Comparison of ENCODE assay signal across 8 mouse cellular contexts in genomic region chr8:107056973-107057369, GRCm38 (mm10). TPM values are rescaled to one million over a fixed set of nuclear protein-coding genes. Genes with fewer than 3 reads are reported as not detected.
A peak's percentile ranks its signal among the peaks of the same experiment; 100 is the strongest.
DNase-seq lines count a peak whose midpoint lies in the region; ATAC-seq and TF ChIP-seq lines count a peak whose summit lies in the region.

No protein-coding gene starts in this region.

- peaks cover 4 to 19% of the 10 kb centered on the region in 2 experiments; a peak in 3 of 4 replicates for H3K4me1 ChIP-seq in heart, embryonic 14.5 days (ENCODE audit: control insufficient read depth in 2 of 2, insufficient read depth in 2 of 2, low read length in 2 of 2)
- peaks cover 2 to 7% of the 10 kb centered on the region in 2 experiments; a peak in 3 of 4 replicates for H3K4me1 ChIP-seq in ES-E14 (ENCODE audit: control insufficient read depth in 2 of 2, insufficient read depth in 2 of 2, low read length in 2 of 2, poor library complexity in 1 of 2)
- H3K4me1 ChIP-seq in forebrain, embryonic 13.5 days: peaks cover 24% of the 10 kb centered on the region
- peaks cover 11 to 12% of the 10 kb centered on the region in 2 experiments; a peak in 2 of 4 replicates for H3K4me1 ChIP-seq in liver, embryonic 14.5 days (replicated peaks; ENCODE audit: control insufficient read depth in 2 of 2, insufficient read depth in 2 of 2, low read length in 1 of 2)

- peak overlapping the region; percentile 98 for H3K4me2 ChIP-seq in heart, embryonic 14.5 days (ENCODE audit: low read length)
- H3K4me2 ChIP-seq in forebrain, embryonic 13.5 days: peak overlapping the region; percentile 99
- H3K4me2 ChIP-seq in liver, embryonic 14.5 days (ENCODE audit: low read depth): peak overlapping the region; percentile 93

- no peaks in the 10 kb centered on the region for H3K9me3 ChIP-seq in heart, embryonic 14.5 days (ENCODE audit: control insufficient read depth, low read length)
- H3K9me3 ChIP-seq in ES-E14 (ENCODE audit: control insufficient read depth, insufficient read depth, low read depth, low read length): no peaks in the 10 kb centered on the region
- H3K9me3 ChIP-seq in forebrain, embryonic 13.5 days (replicated peaks): no peaks in the 10 kb centered on the region
- no peaks in the 10 kb centered on the region for H3K9me3 ChIP-seq in liver, embryonic 14.5 days (ENCODE audit: control insufficient read depth, low read length)

- WGBS in heart, embryonic 14.5 days: under 1% methylated on average over 33 of the region's 33 CpGs
- under 1% methylated on average over 33 of the region's 33 CpGs for WGBS in forebrain, embryonic 13.5 days
- under 1% methylated on average over 33 of the region's 33 CpGs for WGBS in liver, embryonic 14.5 days (ENCODE audit: insufficient replicate concordance)

- in situ Hi-C loops in ES-E14 (cut with MboI; ENCODE audit: low sequenced_read_pairs in 2 of 2, unreplicated experiment in 2 of 2): no loop called here

- peak overlapping the region; percentile 81 for H3K9ac ChIP-seq in heart, embryonic 14.5 days (ENCODE audit: low read length)
- peak overlapping the region; percentile 91 for H3K9ac ChIP-seq in ES-E14 (ENCODE audit: insufficient read depth, low read depth, low read length, poor library complexity, severe bottlenecking)
- H3K9ac ChIP-seq in forebrain, embryonic 13.5 days: peak overlapping the region; percentile 73
- H3K9ac ChIP-seq in liver, embryonic 14.5 days (replicated peaks): peak overlapping the region; percentile 71

- peak; percentile 32 for ATAC-seq in heart, embryonic 14.5 days (ENCODE audit: insufficient number of reproducible peaks, insufficient read depth, low FRiP score, low read depth)
- no peak; the same call in 1 of the 2 replicates for ATAC-seq in forebrain, embryonic 13.5 days
- peak; percentile 31 for ATAC-seq in liver, embryonic 14.5 days (ENCODE audit: insufficient read depth)

- no peak for DNase-seq in heart, adult 8-10 months (ENCODE audit: low spot score)
- no peak for DNase-seq in ES-E14 (ENCODE audit: low read depth, low spot score)
- peak in 1 of 3 experiments; percentile 5 for DNase-seq in liver, embryonic 14.5 days (ENCODE audit: low read depth in 3 of 3, low spot score in 3 of 3)
- DNase-seq in right cerebral cortex, adult 2 months (ENCODE audit: low spot score in 2 of 2): no peak
- no peak for DNase-seq in cerebellum, postnatal 36 days
- DNase-seq in kidney, postnatal 36 days: no peak

- H3K27me3 ChIP-seq in heart, embryonic 14.5 days (ENCODE audit: control insufficient read depth, insufficient read depth, low read length): no peaks in the 10 kb centered on the region
- no peaks in the 10 kb centered on the region for H3K27me3 ChIP-seq in forebrain, embryonic 13.5 days
- no peaks in the 10 kb centered on the region for H3K27me3 ChIP-seq in liver, embryonic 14.5 days (ENCODE audit: control insufficient read depth, insufficient read depth, low read length)

- H3K36me3 ChIP-seq in heart, embryonic 14.5 days (ENCODE audit: control insufficient read depth, insufficient read depth, low read length): peaks cover 53% of the 10 kb centered on the region
- H3K36me3 ChIP-seq in ES-E14 (ENCODE audit: control insufficient read depth, insufficient read depth, low read length, poor library complexity, severe bottlenecking): peaks cover 27% of the 10 kb centered on the region
- peaks cover 51% of the 10 kb centered on the region for H3K36me3 ChIP-seq in forebrain, embryonic 13.5 days (ENCODE audit: poor library complexity, severe bottlenecking)
- H3K36me3 ChIP-seq in liver, embryonic 14.5 days (replicated peaks; ENCODE audit: control insufficient read depth, insufficient read depth, low read depth): peaks cover 24% of the 10 kb centered on the region

- TF ChIP-seq EP300 in liver, embryonic 14.5 days (IDR thresholded peaks at IDR 0.05; ENCODE audit: low read depth): no peak

- H3K27ac ChIP-seq in heart, embryonic 14.5 days (replicated peaks in 1 of 2; ENCODE audit: control insufficient read depth in 1 of 2, insufficient read depth in 1 of 2, low read depth in 2 of 2, low read length in 2 of 2): no peak overlapping the region; a peak in 1 of 4 replicates
- peak overlapping the region; percentile 51 for H3K27ac ChIP-seq in ES-E14 (ENCODE audit: insufficient read depth, low read depth, low read length, poor library complexity, severe bottlenecking)
- H3K27ac ChIP-seq in forebrain, embryonic 13.5 days: no peak overlapping the region
- no peak overlapping the region for H3K27ac ChIP-seq in liver, embryonic 14.5 days

- TF ChIP-seq CTCF in liver, embryonic 14.5 days (IDR thresholded peaks at IDR 0.05; ENCODE audit: low read depth): 0 out of 2 replicates have a peak, but pooled peaks have one; percentile 22

- peak overlapping the region; percentile 73 to 77 for H3K4me3 ChIP-seq in heart, embryonic 14.5 days (ENCODE audit: control insufficient read depth in 1 of 2, insufficient read depth in 1 of 2, low read depth in 1 of 2, low read length in 2 of 2)
- H3K4me3 ChIP-seq in ES-E14 (ENCODE audit: insufficient read depth in 1 of 2, low read depth in 1 of 2, low read length in 2 of 2, poor library complexity in 1 of 2, severe bottlenecking in 1 of 2): peak overlapping the region; percentile 86 to 91
- peak overlapping the region; percentile 98 for H3K4me3 ChIP-seq in forebrain, embryonic 13.5 days
- peak overlapping the region; percentile 68 to 100 for H3K4me3 ChIP-seq in liver, embryonic 14.5 days (ENCODE audit: insufficient read depth in 1 of 2, low read depth in 2 of 2, low read length in 2 of 2)

TF ChIP-seq in ES-E14, 5 proteins besides CTCF, POLR2A, EP300 and RAD21:
- TF ChIP-seq HCFC1 (IDR thresholded peaks at IDR 0.05; ENCODE audit: borderline replicate concordance, insufficient read depth, low read length): no peak; the same call in 1 of the 2 replicates
- no peak for TF ChIP-seq ZNF384 (IDR thresholded peaks at IDR 0.05; ENCODE audit: low read depth, low read length)
- TF ChIP-seq ZC3H11A (IDR thresholded peaks at IDR 0.05; ENCODE audit: borderline replicate concordance, low read depth, low read length): no peak
- no peak for TF ChIP-seq CHD2 (IDR thresholded peaks at IDR 0.05; ENCODE audit: low read depth, low read length)
- no peak for TF ChIP-seq MAFK (IDR thresholded peaks at IDR 0.05; ENCODE audit: insufficient read depth, low read depth, low read length)

RNA-seq across cellular contexts. Expression of gene Nip7, which starts 0.3 kb away (rescaled TPM):
- polyA plus RNA-seq in heart, embryonic 14.5 days (2014; fragmentation: Nextera tagmentation; extraction: Ambion mirVana): 49.1 and 54.4 TPM in 2 replicates
- 10 to 100 TPM; 24.8 to 28.1 (median 26.1) TPM for total RNA-seq in heart, adult 8-10 months (2022)
- total RNA-seq in ES-E14 (2012; rRNA removed): 169 and 189 TPM in 2 replicates
- polyA plus RNA-seq in forebrain, embryonic 13.5 days (2015; fragmentation: Nextera tagmentation; extraction: Ambion mirVana): 91.3 and 99.6 TPM in 2 replicates
- 8.6 and 28.8 TPM in 2 replicates for polyA plus RNA-seq in liver, embryonic 14.5 days (2012; rRNA removed)
- 48.5 and 55.8 TPM in 2 replicates for polyA plus RNA-seq in liver, embryonic 14.5 days (2014; fragmentation: Nextera tagmentation; extraction: Ambion mirVana)

RNA-seq across cellular contexts. Expression of gene Cog8, which starts 0.5 kb away (rescaled TPM):
- 26.5 and 27.1 TPM in 2 replicates for polyA plus RNA-seq in heart, embryonic 14.5 days (2014; fragmentation: Nextera tagmentation; extraction: Ambion mirVana)
- total RNA-seq in heart, adult 8-10 months (2022): 10 to 100 TPM; 16.4 to 20.2 (median 17.7) TPM
- total RNA-seq in ES-E14 (2012; rRNA removed): 37.8 and 39.1 TPM in 2 replicates
- 34.5 and 35.5 TPM in 2 replicates for polyA plus RNA-seq in forebrain, embryonic 13.5 days (2015; fragmentation: Nextera tagmentation; extraction: Ambion mirVana)
- polyA plus RNA-seq in liver, embryonic 14.5 days (2012; rRNA removed): 12.2 and 14.8 TPM in 2 replicates
- polyA plus RNA-seq in liver, embryonic 14.5 days (2014; fragmentation: Nextera tagmentation; extraction: Ambion mirVana): 16.8 and 18.6 TPM in 2 replicates

RNA-seq across cellular contexts. Expression of gene Tmed6, which starts 8.5 kb away (rescaled TPM):
- not detected in 2 replicates for polyA plus RNA-seq in heart, embryonic 14.5 days (2014; fragmentation: Nextera tagmentation; extraction: Ambion mirVana)
- not detected for total RNA-seq in heart, adult 8-10 months (2022)
- 0.27 and 0.48 TPM in 2 replicates for total RNA-seq in ES-E14 (2012; rRNA removed)
- not detected in 2 replicates for polyA plus RNA-seq in forebrain, embryonic 13.5 days (2015; fragmentation: Nextera tagmentation; extraction: Ambion mirVana)
- 1.0 and 1.5 TPM in 2 replicates for polyA plus RNA-seq in liver, embryonic 14.5 days (2012; rRNA removed)
- 3.7 and 3.8 TPM in 2 replicates for polyA plus RNA-seq in liver, embryonic 14.5 days (2014; fragmentation: Nextera tagmentation; extraction: Ambion mirVana)

RNA-seq across cellular contexts. Expression of gene Pdf, which starts 8.6 kb away (rescaled TPM):
- polyA plus RNA-seq in heart, embryonic 14.5 days (2014; fragmentation: Nextera tagmentation; extraction: Ambion mirVana): 46.1 and 47.4 TPM in 2 replicates
- total RNA-seq in heart, adult 8-10 months (2022): 10 to 100 TPM; 67.1 to 76.1 (median 74.4) TPM
- total RNA-seq in ES-E14 (2012; rRNA removed): 15.4 and 16.1 TPM in 2 replicates
- 32.0 and 36.7 TPM in 2 replicates for polyA plus RNA-seq in forebrain, embryonic 13.5 days (2015; fragmentation: Nextera tagmentation; extraction: Ambion mirVana)
- 9.9 and 11.8 TPM in 2 replicates for polyA plus RNA-seq in liver, embryonic 14.5 days (2012; rRNA removed)
- polyA plus RNA-seq in liver, embryonic 14.5 days (2014; fragmentation: Nextera tagmentation; extraction: Ambion mirVana): 8.4 and 9.9 TPM in 2 replicates

RNA-seq across cellular contexts. Expression of gene Vps4a, which starts 25.9 kb away (rescaled TPM):
- polyA plus RNA-seq in heart, embryonic 14.5 days (2014; fragmentation: Nextera tagmentation; extraction: Ambion mirVana): 53.6 and 55.9 TPM in 2 replicates
- total RNA-seq in heart, adult 8-10 months (2022): 10 to 100 TPM; 59.7 to 67.1 (median 62.5) TPM
- total RNA-seq in ES-E14 (2012; rRNA removed): 16.6 and 24.1 TPM in 2 replicates
- polyA plus RNA-seq in forebrain, embryonic 13.5 days (2015; fragmentation: Nextera tagmentation; extraction: Ambion mirVana): 113 TPM in 2 replicates
- 9.0 and 12.1 TPM in 2 replicates for polyA plus RNA-seq in liver, embryonic 14.5 days (2012; rRNA removed)
- 22.8 and 22.9 TPM in 2 replicates for polyA plus RNA-seq in liver, embryonic 14.5 days (2014; fragmentation: Nextera tagmentation; extraction: Ambion mirVana)
